Mouse (Mus musculus): ENCODE results near the gene Opn1mw. TPM values are rescaled to one million over a fixed set of nuclear protein-coding genes. Genes with fewer than 3 reads are reported as not detected.
A peak's percentile ranks its signal among the peaks of the same experiment; 100 is the strongest.

Gene Opn1mw
- polyA plus RNA-seq (2014; fragmentation: Nextera tagmentation; extraction: Ambion mirVana), result not detected in 2 replicates

- no peaks in the 10 kb centered on the region for H3K9me3 ChIP-seq (ENCODE audit: control insufficient read depth, low read length)
- H3K4me2 ChIP-seq (replicated peaks), result no peak within 1 kb of the TSS
- H3K27me3 ChIP-seq (ENCODE audit: control insufficient read depth, insufficient read depth, low read length), result no peaks in the 10 kb centered on the region
- DNase-seq (ENCODE audit: low spot score) (no peak), ATAC-seq (ENCODE audit: low FRiP score) (no peak)
- H3K9ac ChIP-seq, result no peak within 1 kb of the TSS
- H3K36me3 ChIP-seq (replicated peaks; ENCODE audit: control insufficient read depth, insufficient read depth), result no peaks in the 10 kb centered on the region
- H3K4me3 ChIP-seq (replicated peaks; ENCODE audit: low read length), result no peak within 1 kb of the TSS
- no peaks in the 10 kb centered on the region for H3K4me1 ChIP-seq (replicated peaks; ENCODE audit: control insufficient read depth, insufficient read depth, low read length)
- no peak within 1 kb of the TSS for H3K27ac ChIP-seq
Measured at GRCm38 (mm10) chrX:74127164-74127563, at the start of gene Opn1mw. Gene Opn1mw, plus strand, starts transcription at chrX:74127464.

GRCm38 (mm10) chrX:74084276-74084837 is 42.9 kb upstream of the Opn1mw start:
- H3K36me3 ChIP-seq (replicated peaks; ENCODE audit: control insufficient read depth, insufficient read depth), result no peaks in the 10 kb centered on the region
- H3K27me3 ChIP-seq (ENCODE audit: control insufficient read depth, insufficient read depth, low read length), result no peaks in the 10 kb centered on the region
- H3K27ac ChIP-seq, result peak overlapping the region; percentile 97
- WGBS, result 22% methylated on average over 17 of the region's 17 CpGs
- peak overlapping the region; percentile 60 for H3K4me3 ChIP-seq (replicated peaks; ENCODE audit: low read length)
- peak overlapping the region; percentile 76 for H3K9ac ChIP-seq
- H3K9me3 ChIP-seq (ENCODE audit: control insufficient read depth, low read length), result no peaks in the 10 kb centered on the region
- DNase-seq (ENCODE audit: low spot score) (no peak), ATAC-seq (ENCODE audit: low FRiP score) (peak; percentile 9; the same call in 1 of the 2 replicates)
- peak overlapping the region; percentile 62 for H3K4me2 ChIP-seq (replicated peaks)
- peaks cover 16% of the 10 kb centered on the region for H3K4me1 ChIP-seq (replicated peaks; ENCODE audit: control insufficient read depth, insufficient read depth, low read length)

- Histone ChIP-seq H3K9me3 (ENCODE audit: control insufficient read depth, low read length) (no peaks in the 10 kb centered on the region), H3K27ac (peak overlapping the region; percentile 97), H3K4me1 (replicated peaks; ENCODE audit: control insufficient read depth, insufficient read depth, low read length) (peaks cover 16% of the 10 kb centered on the region), H3K27me3 (ENCODE audit: control insufficient read depth, insufficient read depth, low read length) (no peaks in the 10 kb centered on the region), H3K4me3 (replicated peaks; ENCODE audit: low read length) (peak overlapping the region; percentile 60), H3K4me2 (replicated peaks) (peak overlapping the region; percentile 62), H3K36me3 (replicated peaks; ENCODE audit: control insufficient read depth, insufficient read depth) (no peaks in the 10 kb centered on the region), H3K9ac (peak overlapping the region; percentile 76)
- ATAC-seq (ENCODE audit: low FRiP score) (peak; percentile 72), DNase-seq (ENCODE audit: low spot score) (peak; percentile 74)
- 9% methylated on average over 5 of the region's 56 CpGs for WGBS
Measured at GRCm38 (mm10) chrX:74084946-74085498, 42.2 kb upstream of the Opn1mw start.

- no peaks in the 10 kb centered on the region for H3K27me3 ChIP-seq (ENCODE audit: control insufficient read depth, insufficient read depth, low read length)
Measured at GRCm38 (mm10) chrX:74085601-74086038, 41.6 kb upstream of the Opn1mw start.

GRCm38 (mm10) chrX:74095130-74095529 is 32.1 kb upstream of the Opn1mw start:
- H3K36me3 ChIP-seq (replicated peaks; ENCODE audit: control insufficient read depth, insufficient read depth), result no peaks in the 10 kb centered on the region
- H3K4me2 ChIP-seq (replicated peaks), result no peak overlapping the region
- H3K27me3 ChIP-seq (ENCODE audit: control insufficient read depth, insufficient read depth, low read length), result no peaks in the 10 kb centered on the region
- WGBS, result 67% methylated on average over 1 of the region's 1 CpGs
- ATAC-seq (ENCODE audit: low FRiP score) (no peak), DNase-seq (ENCODE audit: low spot score) (no peak)
- H3K27ac ChIP-seq, result no peak overlapping the region
- no peak overlapping the region for H3K9ac ChIP-seq
- no peaks in the 10 kb centered on the region for H3K4me1 ChIP-seq (replicated peaks; ENCODE audit: control insufficient read depth, insufficient read depth, low read length)
- no peak overlapping the region for H3K4me3 ChIP-seq (replicated peaks; ENCODE audit: low read length)
- no peaks in the 10 kb centered on the region for H3K9me3 ChIP-seq (ENCODE audit: control insufficient read depth, low read length)

More at GRCm38 (mm10) chrX:74085601-74086038, 41.6 kb upstream of the Opn1mw start:
- Histone ChIP-seq H3K27ac (peak overlapping the region; percentile 97), H3K4me3 (replicated peaks; ENCODE audit: low read length) (peak overlapping the region; percentile 60), H3K36me3 (replicated peaks; ENCODE audit: control insufficient read depth, insufficient read depth) (no peaks in the 10 kb centered on the region), H3K4me2 (replicated peaks) (peak overlapping the region; percentile 42), H3K4me1 (replicated peaks; ENCODE audit: control insufficient read depth, insufficient read depth, low read length) (peaks cover 16% of the 10 kb centered on the region), H3K9ac (peak overlapping the region; percentile 76), H3K9me3 (ENCODE audit: control insufficient read depth, low read length) (no peaks in the 10 kb centered on the region)
- WGBS, result 9% methylated on average over 11 of the region's 27 CpGs
- ATAC-seq (ENCODE audit: low FRiP score) (peak; percentile 99), DNase-seq (ENCODE audit: low spot score) (peak; percentile 92)

GRCm38 (mm10) chrX:74103457-74104188 is 23.6 kb upstream of the Opn1mw start:
- Histone ChIP-seq H3K36me3 (replicated peaks; ENCODE audit: control insufficient read depth, insufficient read depth) (no peaks in the 10 kb centered on the region), H3K27ac (no peak overlapping the region), H3K4me1 (replicated peaks; ENCODE audit: control insufficient read depth, insufficient read depth, low read length) (no peaks in the 10 kb centered on the region), H3K9ac (no peak overlapping the region), H3K9me3 (ENCODE audit: control insufficient read depth, low read length) (no peaks in the 10 kb centered on the region), H3K27me3 (ENCODE audit: control insufficient read depth, insufficient read depth, low read length) (no peaks in the 10 kb centered on the region), H3K4me3 (replicated peaks; ENCODE audit: low read length) (no peak overlapping the region), H3K4me2 (replicated peaks) (no peak overlapping the region)
- no peak for ATAC-seq (ENCODE audit: low FRiP score)
- WGBS, result 77% methylated on average over 4 of the region's 4 CpGs
- DNase-seq (ENCODE audit: low spot score), result no peak

GRCm38 (mm10) chrX:74105916-74106315 is 21.3 kb upstream of the Opn1mw start:
- Histone ChIP-seq H3K4me3 (replicated peaks; ENCODE audit: low read length) (no peak overlapping the region), H3K9me3 (ENCODE audit: control insufficient read depth, low read length) (no peaks in the 10 kb centered on the region), H3K27me3 (ENCODE audit: control insufficient read depth, insufficient read depth, low read length) (no peaks in the 10 kb centered on the region), H3K4me2 (replicated peaks) (no peak overlapping the region), H3K9ac (no peak overlapping the region), H3K36me3 (replicated peaks; ENCODE audit: control insufficient read depth, insufficient read depth) (no peaks in the 10 kb centered on the region), H3K27ac (no peak overlapping the region), H3K4me1 (replicated peaks; ENCODE audit: control insufficient read depth, insufficient read depth, low read length) (no peaks in the 10 kb centered on the region)
- 63% methylated on average over 2 of the region's 2 CpGs for WGBS
- DNase-seq (ENCODE audit: low spot score) (no peak), ATAC-seq (ENCODE audit: low FRiP score) (no peak)

- H3K27ac ChIP-seq, result no peak overlapping the region
- no peaks in the 10 kb centered on the region for H3K4me1 ChIP-seq (replicated peaks; ENCODE audit: control insufficient read depth, insufficient read depth, low read length)
- H3K9ac ChIP-seq, result no peak overlapping the region
- 58% methylated on average over 3 of the region's 3 CpGs for WGBS
- no peak overlapping the region for H3K4me2 ChIP-seq (replicated peaks)
- H3K4me3 ChIP-seq (replicated peaks; ENCODE audit: low read length), result no peak overlapping the region
- H3K27me3 ChIP-seq (ENCODE audit: control insufficient read depth, insufficient read depth, low read length), result no peaks in the 10 kb centered on the region
- ATAC-seq (ENCODE audit: low FRiP score), result no peak
- no peak for DNase-seq (ENCODE audit: low spot score)
- no peaks in the 10 kb centered on the region for H3K9me3 ChIP-seq (ENCODE audit: control insufficient read depth, low read length)
- no peaks in the 10 kb centered on the region for H3K36me3 ChIP-seq (replicated peaks; ENCODE audit: control insufficient read depth, insufficient read depth)
Measured at GRCm38 (mm10) chrX:74108747-74109146, 18.5 kb upstream of the Opn1mw start.

- no peaks in the 10 kb centered on the region for H3K36me3 ChIP-seq (replicated peaks; ENCODE audit: control insufficient read depth, insufficient read depth)
- H3K9me3 ChIP-seq (ENCODE audit: control insufficient read depth, low read length), result no peaks in the 10 kb centered on the region
- H3K9ac ChIP-seq, result no peak overlapping the region
- H3K27ac ChIP-seq, result no peak overlapping the region
- ATAC-seq (ENCODE audit: low FRiP score) (no peak), DNase-seq (ENCODE audit: low spot score) (no peak)
- H3K27me3 ChIP-seq (ENCODE audit: control insufficient read depth, insufficient read depth, low read length), result no peaks in the 10 kb centered on the region
- H3K4me3 ChIP-seq (replicated peaks; ENCODE audit: low read length), result no peak overlapping the region
- no peak overlapping the region for H3K4me2 ChIP-seq (replicated peaks)
- no peaks in the 10 kb centered on the region for H3K4me1 ChIP-seq (replicated peaks; ENCODE audit: control insufficient read depth, insufficient read depth, low read length)
Measured at GRCm38 (mm10) chrX:74114036-74114435, 13.2 kb upstream of the Opn1mw start.

Data from hindbrain, embryonic 14.5 days (tissue).